Comparison of ENCODE assay signal across 8 mouse cellular contexts in genomic region chr16:13437037-13437769, GRCm38 (mm10).
A peak's percentile ranks its signal among the peaks of the same experiment; 100 is the strongest.
DNase-seq lines count a peak whose midpoint lies in the region; ATAC-seq lines count a peak whose summit lies in the region.

No protein-coding gene starts in this region.

- no peaks in the 10 kb centered on the region for H3K9me3 ChIP-seq in hindbrain, embryonic 13.5 days

- peaks cover 5% of the 10 kb centered on the region; the same call in 1 of the 2 replicates for H3K27me3 ChIP-seq in hindbrain, embryonic 13.5 days

- H3K4me2 ChIP-seq in hindbrain, embryonic 13.5 days, result peak overlapping the region; percentile 72

- peak overlapping the region; percentile 37; the same call in 1 of the 2 replicates for H3K27ac ChIP-seq in hindbrain, embryonic 13.5 days

- under 1% methylated on average over 58 of the region's 58 CpGs for WGBS in hindbrain, embryonic 13.5 days

- H3K4me3 ChIP-seq in hindbrain, embryonic 13.5 days, result peak overlapping the region; percentile 60

- peaks cover 11% of the 10 kb centered on the region for H3K4me1 ChIP-seq in hindbrain, embryonic 13.5 days (replicated peaks)

- ATAC-seq in hindbrain, embryonic 13.5 days (ENCODE audit: low FRiP score), result peak; percentile 95

- H3K36me3 ChIP-seq in hindbrain, embryonic 13.5 days, result no peaks in the 10 kb centered on the region

- peak overlapping the region; percentile 77 for H3K9ac ChIP-seq in hindbrain, embryonic 13.5 days

- peak; percentile 92 for DNase-seq in R1 (ENCODE audit: low read depth, low spot score)
- DNase-seq in cerebellum, postnatal 14 days, result peak; percentile 99
- DNase-seq in frontal cortex, postnatal 14 days (ENCODE audit: low spot score in 2 of 2), result peak; percentile 95 to 99
- peak; percentile 97 to 99 for DNase-seq in layer of hippocampus, postnatal 14 days (ENCODE audit: low spot score in 2 of 2)
- peak; percentile 96 for DNase-seq in lung, postnatal 10 days
- peak; percentile 98 for DNase-seq in ovary, postnatal 14 days (ENCODE audit: low spot score)
- peak; percentile 92 to 97 for DNase-seq in thymus, postnatal 10 days (ENCODE audit: low spot score in 2 of 2)

Comparison
In these comparisons a context has a peak if more than half of its experiments do, and no peak if none do; other contexts are left out.
1. Peak in every context shown above with its lines: DNase-seq, ATAC-seq, H3K4me3 ChIP-seq and H3K27ac ChIP-seq.